Mouse (Mus musculus) lung, adult 2 months (tissue): ENCODE data around the gene Myzap.

Source experiments
- CTCF ChIP-seq: fragments of 200-500 bp; IDR thresholded peaks from 2 replicates; pipeline ENCODE4 v1.5.1; 2011; ENCODE audit warnings: mild to moderate bottlenecking, low read length, control low read depth; ENCODE audit not compliant: insufficient read depth
- POLR2A ChIP-seq: fragments of 200-500 bp; IDR thresholded peaks from 2 replicates; pipeline ENCODE4 v1.6.1; 2011; ENCODE audit warnings: low read depth, mild to moderate bottlenecking, control low read depth, low read length, borderline replicate concordance; ENCODE audit errors: extremely low read depth

DNA sequence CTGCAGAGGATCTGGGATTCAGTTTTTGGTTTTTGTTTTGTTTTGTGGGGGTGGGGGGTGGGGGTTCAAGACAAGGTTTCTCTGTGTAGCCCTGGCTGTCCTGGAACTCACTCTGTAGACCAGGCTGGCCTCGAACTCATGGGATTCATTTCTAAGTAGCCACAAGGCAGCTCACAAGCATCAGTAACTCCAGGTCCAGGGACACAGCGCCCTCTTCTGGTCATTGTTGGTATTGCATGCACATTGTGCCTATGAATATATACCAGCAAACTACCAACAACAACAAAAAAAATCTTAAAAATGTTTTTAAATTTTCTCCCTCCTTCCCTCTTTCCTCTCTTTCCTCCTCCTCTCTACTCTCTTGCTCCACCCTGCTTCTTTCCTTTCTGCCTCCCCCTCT is 22.5 kb upstream of the Myzap start:
- TF ChIP-seq POLR2A (no peak), CTCF (peak; percentile 82)
